Mouse (Mus musculus) kidney, adult 9 months (tissue): ENCODE measurements around the gene Tmem45a.
A peak's percentile ranks its signal among the peaks of the same experiment; 100 is the strongest.

Experiments
- DNase-seq: peaks from one replicate; pipeline ENCODE4 v3.0.0; 2022

Tmem45a gene

GRCm38 (mm10) chr16:56795481-56796139, 90.4 kb downstream of the Tmem45a start, which contains the start of gene Adgrg7:
Gene Adgrg7, minus strand, starts transcription at chr16:56795855.
- DNase-seq, result no peak

GRCm38 (mm10) chr16:56794383-56795144, 91.4 kb downstream of the Tmem45a start:
- no peak for DNase-seq

GRCm38 (mm10) chr16:56793778-56794177, 92.2 kb downstream of the Tmem45a start:
- DNase-seq, result peak; percentile 69

- peak; percentile 14 for DNase-seq
Observed at GRCm38 (mm10) chr16:56785943-56786342, 100.0 kb downstream of the Tmem45a start.

- peak; percentile 72 for DNase-seq
Observed at GRCm38 (mm10) chr16:56771163-56772105, 114.5 kb downstream of the Tmem45a start.
